Mouse (Mus musculus): ENCODE measurements around the gene Fnbp1.

Gene Fnbp1

GRCm38 (mm10) chr2:31124694-31125093 lies 17.1 kb downstream of the Fnbp1 start:
- no peak for DNase-seq (ENCODE audit: low read depth, low spot score)

- no peak for DNase-seq (ENCODE audit: low read depth, low spot score)
Measured at GRCm38 (mm10) chr2:31123493-31123892, 18.3 kb downstream of the Fnbp1 start.

- no peak for DNase-seq (ENCODE audit: low read depth, low spot score)
Measured at GRCm38 (mm10) chr2:31122806-31123205, 19.0 kb downstream of the Fnbp1 start.

GRCm38 (mm10) chr2:31121131-31121693 lies 20.6 kb downstream of the Fnbp1 start:
- DNase-seq (ENCODE audit: low read depth, low spot score), result no peak

- DNase-seq (ENCODE audit: low read depth, low spot score), result no peak
Measured at GRCm38 (mm10) chr2:31119795-31120194, 22.0 kb downstream of the Fnbp1 start.

GRCm38 (mm10) chr2:31118639-31119380 lies 23.0 kb downstream of the Fnbp1 start:
- no peak for DNase-seq (ENCODE audit: low read depth, low spot score)

GRCm38 (mm10) chr2:31118211-31118610 lies 23.6 kb downstream of the Fnbp1 start:
- DNase-seq (ENCODE audit: low read depth, low spot score), result no peak

GRCm38 (mm10) chr2:31115943-31116731 lies 25.7 kb downstream of the Fnbp1 start:
- DNase-seq (ENCODE audit: low read depth, low spot score), result no peak

GRCm38 (mm10) chr2:31115091-31115942 lies 26.5 kb downstream of the Fnbp1 start:
- DNase-seq (ENCODE audit: low read depth, low spot score), result no peak

- no peak for DNase-seq (ENCODE audit: low read depth, low spot score)
Measured at GRCm38 (mm10) chr2:31114205-31114604, 27.6 kb downstream of the Fnbp1 start.

- DNase-seq (ENCODE audit: low read depth, low spot score), result no peak
Measured at GRCm38 (mm10) chr2:31111685-31112084, 30.1 kb downstream of the Fnbp1 start.

GRCm38 (mm10) chr2:31109960-31110548 lies 31.8 kb downstream of the Fnbp1 start:
- DNase-seq (ENCODE audit: low read depth, low spot score), result no peak

GRCm38 (mm10) chr2:31108186-31108585 lies 33.6 kb downstream of the Fnbp1 start:
- DNase-seq (ENCODE audit: low read depth, low spot score), result no peak

- DNase-seq (ENCODE audit: low read depth, low spot score), result no peak
Measured at GRCm38 (mm10) chr2:31106621-31107320, 35.0 kb downstream of the Fnbp1 start.

GRCm38 (mm10) chr2:31106004-31106403 lies 35.8 kb downstream of the Fnbp1 start:
- DNase-seq (ENCODE audit: low read depth, low spot score), result no peak

GRCm38 (mm10) chr2:31105279-31105678 lies 36.5 kb downstream of the Fnbp1 start:
- DNase-seq (ENCODE audit: low read depth, low spot score), result no peak

GRCm38 (mm10) chr2:31103321-31103720 lies 38.5 kb downstream of the Fnbp1 start:
- no peak for DNase-seq (ENCODE audit: low read depth, low spot score)

GRCm38 (mm10) chr2:31101285-31101684 lies 40.5 kb downstream of the Fnbp1 start:
- DNase-seq (ENCODE audit: low read depth, low spot score), result no peak

- DNase-seq (ENCODE audit: low read depth, low spot score), result no peak
Measured at GRCm38 (mm10) chr2:31099079-31099478, 42.7 kb downstream of the Fnbp1 start.

- DNase-seq (ENCODE audit: low read depth, low spot score), result no peak
Measured at GRCm38 (mm10) chr2:31098616-31099015, 43.2 kb downstream of the Fnbp1 start.

- DNase-seq (ENCODE audit: low read depth, low spot score), result no peak
Measured at GRCm38 (mm10) chr2:31097276-31097675, 44.5 kb downstream of the Fnbp1 start.
